Mouse (Mus musculus) C2C12 (cell line): Measurements from ENCODE around the gene Prkg2. TPM values are rescaled to one million over a fixed set of nuclear protein-coding genes. Genes with fewer than 3 reads are reported as not detected.
A peak's percentile ranks its signal among the peaks of the same experiment; 100 is the strongest.

Experiments used
- H3K27me3 ChIP-seq: one replicate; pipeline ENCODE4 v1.6.1; 2011; ENCODE audit not compliant: control insufficient read depth, insufficient read depth, insufficient read length
- H3K36me3 ChIP-seq: one replicate; pipeline ENCODE4 v1.6.1; 2011; ENCODE audit not compliant: control insufficient read depth, insufficient read depth
- H3K4me3 ChIP-seq: one replicate; pipeline ENCODE4 v1.5.1; 2011; ENCODE audit warnings: mild to moderate bottlenecking, control low read depth; ENCODE audit not compliant: poor library complexity, insufficient read depth, severe bottlenecking
- H3K79me2 ChIP-seq: one replicate; pipeline ENCODE4 v1.6.1; 2011; ENCODE audit not compliant: control insufficient read depth, insufficient read depth
- H3K79me3 ChIP-seq: one replicate; pipeline ENCODE4 v1.6.1; 2011; ENCODE audit warnings: low read depth, control low read depth
- H3ac ChIP-seq: one replicate; pipeline ENCODE3; 2011; ENCODE audit warnings: low read depth; ENCODE audit not compliant: control insufficient read depth, insufficient read length
- CEBPB ChIP-seq: IDR thresholded peaks from one replicate; pipeline ENCODE4 v1.6.1; 2011; ENCODE audit warnings: low read depth, mild to moderate bottlenecking, control low read depth, moderate library complexity
- CTCF ChIP-seq: IDR thresholded peaks from one replicate; pipeline ENCODE4 v1.5.1; 2011; ENCODE audit not compliant: control insufficient read depth, insufficient read depth, insufficient read length
- FOSL1 ChIP-seq: IDR thresholded peaks from one replicate; pipeline ENCODE4 v1.8.0; 2011; ENCODE audit warnings: mild to moderate bottlenecking, low read length; ENCODE audit not compliant: poor library complexity, insufficient read depth, severe bottlenecking
- MAX ChIP-seq: IDR thresholded peaks from one replicate; pipeline ENCODE4 v1.6.1; 2011; ENCODE audit warnings: mild to moderate bottlenecking, control low read depth
- MYOD1 ChIP-seq: IDR thresholded peaks from one replicate; pipeline ENCODE4 v1.6.1; 2011; ENCODE audit warnings: low read depth; ENCODE audit not compliant: control insufficient read depth, insufficient read length
- MYOG ChIP-seq: IDR thresholded peaks from one replicate; pipeline ENCODE4 v1.6.1; 2011; ENCODE audit not compliant: control insufficient read depth, insufficient read length; ENCODE audit errors: extremely low read depth
- USF1 ChIP-seq: IDR thresholded peaks from one replicate; pipeline ENCODE4 v1.6.1; 2011; ENCODE audit warnings: low read depth, mild to moderate bottlenecking, control low read depth, moderate library complexity
- polyA plus RNA-seq: library from polyadenylated mRNA; unstranded; fragments of >200 nt; fragmentation: generic; extraction: Trizol; gene quantifications from one replicate; pipeline ENCODE4 v1.2.1, GENCODE M21; 2012; ENCODE audit warnings: missing spikeins

Gene Prkg2
- polyA plus RNA-seq, 1 experiment: 45.7 TPM

DNA sequence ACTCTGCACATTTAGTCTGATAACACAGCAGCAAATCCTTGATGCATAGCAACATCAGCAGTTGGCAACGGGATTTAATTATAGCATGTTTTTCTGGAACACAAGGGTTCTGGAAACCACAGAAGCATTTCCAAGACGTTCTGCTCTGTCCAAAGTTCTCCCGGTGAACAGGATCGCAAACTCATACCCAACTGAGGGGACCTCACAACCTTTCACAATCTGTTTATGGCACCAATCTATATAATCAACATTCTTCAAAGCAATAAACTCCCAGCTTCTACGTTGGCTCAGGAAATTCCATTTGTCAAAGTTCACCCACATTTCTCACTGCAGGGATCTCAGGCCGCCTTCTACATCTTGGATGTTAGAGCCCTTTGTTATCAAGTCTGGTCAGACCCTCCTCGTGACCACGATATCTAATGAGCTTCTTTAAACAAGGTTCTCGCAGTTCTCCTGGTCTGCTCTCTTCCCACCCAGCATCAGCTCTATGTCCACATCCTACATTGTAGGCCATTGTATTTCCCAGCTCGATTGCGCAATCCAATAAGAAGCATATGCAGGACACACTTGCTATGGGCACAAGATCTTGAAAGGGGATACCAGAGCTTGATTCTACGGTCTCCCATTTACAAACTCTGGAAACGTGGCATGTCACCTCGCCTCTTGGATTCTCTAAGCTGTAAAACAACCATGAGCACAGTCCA is 26.6 kb downstream of the Prkg2 start:
- Histone ChIP-seq H3K27me3 (no peaks in the 10 kb centered on the region), H3K79me3 (no peaks in the 10 kb centered on the region), H3K36me3 (no peaks in the 10 kb centered on the region), H3ac (no peak overlapping the region), H3K4me3 (no peak overlapping the region), H3K79me2 (no peaks in the 10 kb centered on the region)
- TF ChIP-seq USF1 (no peak), CEBPB (peak; percentile 90)

DNA sequence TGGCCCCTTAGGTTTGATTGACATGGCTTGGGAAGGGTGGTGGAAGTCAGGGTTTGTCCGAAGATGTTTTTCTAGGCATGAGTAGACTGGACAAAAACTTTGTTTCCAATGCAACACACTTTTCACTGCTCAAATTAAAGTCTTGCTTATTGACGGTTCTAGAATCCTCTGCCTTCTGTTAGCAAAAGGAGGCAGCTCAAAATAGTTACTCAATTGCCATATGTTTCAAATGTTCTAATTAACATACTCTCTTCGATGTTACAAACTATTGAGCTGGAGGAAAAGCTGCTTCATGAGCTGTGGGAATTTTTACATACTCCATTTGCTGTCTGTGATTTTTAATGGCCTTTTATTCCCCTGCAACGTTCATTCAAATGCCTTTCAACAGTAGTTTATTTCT is 39.0 kb downstream of the Prkg2 start:
- Histone ChIP-seq H3K36me3 (no peaks in the 10 kb centered on the region), H3K79me2 (no peaks in the 10 kb centered on the region), H3K4me3 (no peak overlapping the region), H3K27me3 (no peaks in the 10 kb centered on the region), H3K79me3 (no peaks in the 10 kb centered on the region), H3ac (no peak overlapping the region)
- TF ChIP-seq MAX: no peak
- no peak for TF ChIP-seq MYOG
- no peak for TF ChIP-seq MYOD1
- no peak for TF ChIP-seq USF1
- no peak for TF ChIP-seq CTCF
- no peak for TF ChIP-seq FOSL1
- TF ChIP-seq CEBPB: no peak

DNA sequence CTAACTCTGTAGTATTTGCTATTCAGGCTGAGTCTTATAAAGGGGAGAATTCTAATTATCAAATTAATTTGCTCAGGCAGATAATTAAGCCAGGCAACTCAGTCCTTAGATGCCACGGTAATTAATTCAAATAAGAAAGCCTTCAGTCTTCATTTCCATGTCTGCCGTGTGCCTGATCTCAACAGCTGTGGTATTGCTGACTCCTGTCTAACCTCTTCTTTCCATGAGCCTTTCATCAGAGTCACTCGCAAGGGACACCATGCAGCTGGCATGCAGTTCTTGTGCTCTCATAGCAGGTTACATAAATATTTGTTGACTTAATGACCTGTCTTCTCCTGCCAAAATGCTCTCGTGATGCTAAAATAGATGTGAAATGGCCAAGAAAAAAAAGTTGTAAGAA is 41.4 kb downstream of the Prkg2 start:
- TF ChIP-seq MYOD1: no peak
- no peak for TF ChIP-seq MAX
- TF ChIP-seq FOSL1: no peak
- TF ChIP-seq MYOG: no peak
- no peak for TF ChIP-seq CEBPB
- no peak for TF ChIP-seq CTCF
- no peak for TF ChIP-seq USF1
- Histone ChIP-seq H3K4me3 (no peak overlapping the region), H3K79me3 (no peaks in the 10 kb centered on the region), H3K79me2 (no peaks in the 10 kb centered on the region), H3ac (no peak overlapping the region), H3K27me3 (no peaks in the 10 kb centered on the region), H3K36me3 (no peaks in the 10 kb centered on the region)

DNA sequence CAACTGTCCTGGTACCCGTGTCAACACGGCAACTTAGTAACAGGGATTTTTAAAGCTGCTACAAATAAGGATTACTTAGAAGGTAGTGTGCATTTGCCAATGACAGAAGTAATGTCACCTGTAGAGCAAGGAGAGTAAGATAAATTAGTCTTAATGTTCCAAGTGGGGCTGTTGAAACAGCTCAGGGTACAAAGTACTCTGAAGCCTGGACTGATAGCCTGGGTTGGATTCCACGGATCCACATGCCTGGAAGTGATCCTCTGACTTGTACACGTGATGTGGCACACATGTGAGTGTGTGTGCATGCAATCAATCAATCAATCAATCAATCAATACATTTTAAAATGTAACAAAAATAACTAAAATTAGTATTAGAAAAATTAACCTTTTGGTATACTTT is 45.6 kb downstream of the Prkg2 start:
- TF ChIP-seq USF1 (no peak), MAX (no peak), MYOD1 (no peak), MYOG (no peak)

DNA sequence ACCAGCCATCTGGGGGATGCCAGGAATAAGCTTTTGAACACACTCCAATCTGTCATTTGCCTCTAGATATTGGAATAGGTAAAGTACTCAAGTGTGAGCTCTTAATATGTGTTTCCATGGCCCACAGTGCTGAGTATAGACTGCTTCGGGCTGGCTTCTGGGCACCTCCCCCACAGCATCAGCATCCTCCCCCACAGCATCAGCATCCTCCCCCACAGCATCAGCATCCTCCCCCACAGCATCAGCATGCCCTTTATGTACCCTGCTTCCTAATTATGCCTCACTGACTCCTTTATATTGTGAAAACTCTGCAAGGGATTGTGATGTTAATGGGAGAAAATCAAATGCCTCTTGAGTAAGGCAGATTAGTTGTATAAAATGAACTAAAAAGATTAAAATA is 49.5 kb downstream of the Prkg2 start:
- Histone ChIP-seq H3ac (no peak overlapping the region), H3K79me2 (no peaks in the 10 kb centered on the region), H3K4me3 (no peak overlapping the region), H3K27me3 (no peaks in the 10 kb centered on the region), H3K36me3 (no peaks in the 10 kb centered on the region), H3K79me3 (no peaks in the 10 kb centered on the region)
- TF ChIP-seq MAX (no peak), CTCF (no peak), CEBPB (no peak), MYOD1 (no peak), MYOG (no peak), USF1 (no peak), FOSL1 (no peak)

More for the DNA sequence above, 45.6 kb downstream of the Prkg2 start:
- no peak overlapping the region for H3K4me3 ChIP-seq
- no peaks in the 10 kb centered on the region for H3K79me3 ChIP-seq
- H3K36me3 ChIP-seq: no peaks in the 10 kb centered on the region
- H3K79me2 ChIP-seq: no peaks in the 10 kb centered on the region
- no peak overlapping the region for H3ac ChIP-seq
- no peaks in the 10 kb centered on the region for H3K27me3 ChIP-seq

DNA sequence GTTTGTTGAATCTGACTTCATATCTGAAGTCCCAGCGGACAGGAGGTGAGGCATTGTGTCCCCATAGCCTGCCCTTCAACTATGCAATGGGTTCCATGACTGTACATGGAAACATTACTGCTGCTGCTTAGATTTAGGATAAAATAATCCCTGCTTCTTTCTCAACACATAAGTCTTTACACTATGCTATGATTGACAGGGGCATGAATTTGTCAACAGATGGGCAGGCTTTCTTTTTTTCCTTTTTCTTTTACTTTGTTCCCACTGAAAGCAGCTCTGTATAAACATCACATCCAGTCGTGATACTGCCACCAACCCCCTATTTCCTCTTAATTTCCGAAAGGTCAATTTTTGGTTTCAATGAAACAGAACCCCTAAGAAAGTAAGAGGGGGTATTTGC is 50.0 kb downstream of the Prkg2 start:
- H3K36me3 ChIP-seq: no peaks in the 10 kb centered on the region
- no peaks in the 10 kb centered on the region for H3K27me3 ChIP-seq
- no peak overlapping the region for H3K4me3 ChIP-seq
- no peak overlapping the region for H3ac ChIP-seq
- H3K79me3 ChIP-seq: no peaks in the 10 kb centered on the region
- no peak for TF ChIP-seq CEBPB
- TF ChIP-seq USF1: no peak
- no peak for TF ChIP-seq MYOG
- no peak for TF ChIP-seq MAX
- H3K79me2 ChIP-seq: no peaks in the 10 kb centered on the region
